Mouse (Mus musculus) cortical plate, adult 2 months (tissue): Measurements from ENCODE around the gene Bglap.
"Not testable (repeated sequence)": the region's sequence is repeated elsewhere in the genome, so short reads cannot be mapped to it uniquely, and the experiment has no call there.

Experiments used
- CTCF ChIP-seq: fragments of 200-500 bp; IDR thresholded peaks from 2 replicates; pipeline ENCODE4 v1.5.1; 2011; ENCODE audit warnings: mild to moderate bottlenecking, control low read depth, low read length; ENCODE audit not compliant: insufficient read depth; ENCODE audit errors: extremely low read depth
- POLR2A ChIP-seq: fragments of 200-500 bp; IDR thresholded peaks from 2 replicates; pipeline ENCODE4 v1.6.1; 2011; ENCODE audit warnings: mild to moderate bottlenecking, low read length, control low read depth; ENCODE audit not compliant: insufficient read depth; ENCODE audit errors: extremely low read depth

DNA sequence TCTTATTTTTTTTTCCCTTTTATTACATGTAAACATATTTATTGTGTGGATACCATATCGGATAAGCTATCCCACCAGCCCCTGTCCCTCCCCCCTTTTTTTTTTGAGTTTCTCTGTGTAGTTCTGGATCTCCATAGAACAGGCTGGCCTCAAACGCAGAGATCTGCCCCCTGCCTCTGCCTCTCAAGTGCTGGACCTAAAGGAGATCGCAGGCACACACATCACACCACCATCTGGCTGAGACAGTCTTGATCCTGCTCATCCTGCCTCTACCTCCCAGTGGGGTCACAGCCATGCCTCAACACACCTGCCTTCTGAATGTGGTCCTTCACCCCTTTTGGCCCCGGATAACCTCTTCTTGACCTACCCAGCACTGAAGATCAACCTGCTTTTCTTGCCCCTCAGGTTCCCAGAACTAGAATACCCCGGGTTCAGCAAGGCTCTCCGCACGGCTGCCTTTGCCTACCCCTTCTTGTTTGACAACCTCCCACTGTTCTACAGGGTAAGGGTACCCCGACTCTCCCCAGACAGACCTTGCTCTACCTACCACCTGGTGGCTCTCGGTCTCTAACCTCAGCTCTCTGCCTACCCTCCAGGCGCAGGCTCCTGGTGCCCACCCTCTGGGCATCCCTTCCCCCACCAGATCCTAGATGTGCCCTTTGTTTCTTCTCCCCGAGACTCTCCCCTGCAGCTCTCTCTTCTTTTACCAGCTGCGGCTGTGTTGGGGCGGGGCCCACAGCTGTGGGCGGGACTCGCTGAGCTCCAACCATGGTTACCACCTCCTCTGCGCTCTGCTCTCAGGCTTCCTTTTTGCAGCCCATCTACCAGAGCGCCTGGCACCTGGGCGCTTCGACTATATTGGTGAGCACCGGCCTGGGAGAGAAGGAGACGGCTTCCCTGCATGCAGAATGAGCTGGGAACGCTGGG lies 2.6 kb downstream of the Bglap start:
- TF ChIP-seq CTCF, POLR2A: not testable (repeated sequence)
